10 mouse cellular contexts compared by ENCODE assay signal in genomic region chr13:16762727-16763512, GRCm38 (mm10).
DNase-seq lines count a peak whose midpoint lies in the region; ATAC-seq and TF ChIP-seq lines count a peak whose summit lies in the region.
"Had no signal": no experiment of that assay in that cellular context is flagged by ENCODE, and none has a peak within 500 bp of the region (broad histone marks: within the 10 kb centered on the region; RNA-seq: fewer than 3 reads in every experiment).

No protein-coding gene starts in this region.

- no peaks in the 10 kb centered on the region for H3K9me3 ChIP-seq in hindbrain, postnatal 0 days (ENCODE audit: low read length)
- H3K9me3 ChIP-seq in neural tube, embryonic 15.5 days (replicated peaks), result no peaks in the 10 kb centered on the region
- no peaks in the 10 kb centered on the region for H3K9me3 ChIP-seq in heart, embryonic 10.5 days
- H3K9me3 ChIP-seq in liver, postnatal 0 days (ENCODE audit: low read length), result no peaks in the 10 kb centered on the region

- TF ChIP-seq CTCF in layer of hippocampus, adult 2 months (conservative IDR thresholded peaks at IDR 0.05), result no peak
- no peak for TF ChIP-seq CTCF in hindbrain, postnatal 0 days (IDR thresholded peaks at IDR 0.05; ENCODE audit: low read depth)
- no peak for TF ChIP-seq CTCF in liver, postnatal 0 days (IDR thresholded peaks at IDR 0.05; ENCODE audit: low read depth)

- no peaks in the 10 kb centered on the region for H3K36me3 ChIP-seq in hindbrain, postnatal 0 days (ENCODE audit: insufficient read depth, low read length)
- no peaks in the 10 kb centered on the region for H3K36me3 ChIP-seq in neural tube, embryonic 15.5 days
- H3K36me3 ChIP-seq in heart, embryonic 10.5 days, result no peaks in the 10 kb centered on the region
- H3K36me3 ChIP-seq in liver, postnatal 0 days (replicated peaks; ENCODE audit: insufficient read depth, low read length), result no peaks in the 10 kb centered on the region

- H3K4me3 ChIP-seq in layer of hippocampus, adult 2 months, result no peak overlapping the region
- no peak overlapping the region for H3K4me3 ChIP-seq in hindbrain, postnatal 0 days (ENCODE audit: low read length)
- H3K4me3 ChIP-seq in neural tube, embryonic 15.5 days (replicated peaks), result no peak overlapping the region
- H3K4me3 ChIP-seq in heart, embryonic 10.5 days, result no peak overlapping the region
- no peak overlapping the region for H3K4me3 ChIP-seq in liver, postnatal 0 days (ENCODE audit: low read depth, low read length)

- TF ChIP-seq EP300 in liver, postnatal 0 days (IDR thresholded peaks at IDR 0.05; ENCODE audit: low read depth), result no peak

- no peaks in the 10 kb centered on the region for H3K4me1 ChIP-seq in hindbrain, postnatal 0 days (ENCODE audit: insufficient read depth, low read length)
- peaks cover 10% of the 10 kb centered on the region for H3K4me1 ChIP-seq in neural tube, embryonic 15.5 days
- no peaks in the 10 kb centered on the region for H3K4me1 ChIP-seq in heart, embryonic 10.5 days
- peaks cover 9% of the 10 kb centered on the region; the same call in 1 of the 2 replicates for H3K4me1 ChIP-seq in liver, postnatal 0 days (ENCODE audit: insufficient read depth)

- WGBS in hindbrain, postnatal 0 days, result 42% methylated on average over 8 of the region's 8 CpGs
- 35% methylated on average over 8 of the region's 8 CpGs for WGBS in neural tube, embryonic 15.5 days
- 79% methylated on average over 8 of the region's 8 CpGs for WGBS in heart, embryonic 10.5 days
- 78% methylated on average over 8 of the region's 8 CpGs for WGBS in liver, postnatal 0 days (ENCODE audit: insufficient replicate concordance)

- ATAC-seq in hindbrain, postnatal 0 days, result peak; percentile 61; the same call in 1 of the 2 replicates
- peak; percentile 77 for ATAC-seq in neural tube, embryonic 15.5 days (ENCODE audit: low FRiP score)
- ATAC-seq in liver, postnatal 0 days, result no peak

- H3K27ac ChIP-seq in layer of hippocampus, adult 2 months, result peak overlapping the region; percentile 69
- no peak overlapping the region for H3K27ac ChIP-seq in hindbrain, postnatal 0 days
- peak overlapping the region; percentile 45 for H3K27ac ChIP-seq in neural tube, embryonic 15.5 days (replicated peaks)
- no peak overlapping the region for H3K27ac ChIP-seq in heart, embryonic 10.5 days
- no peak overlapping the region for H3K27ac ChIP-seq in liver, postnatal 0 days (ENCODE audit: low read depth)
- H3K27ac ChIP-seq: liver, embryonic 14.5 days; stomach, postnatal 0 days had no signal

- H3K9ac ChIP-seq in hindbrain, postnatal 0 days (replicated peaks; ENCODE audit: low read length), result no peak overlapping the region
- no peak overlapping the region for H3K9ac ChIP-seq in neural tube, embryonic 15.5 days (replicated peaks)
- no peak overlapping the region for H3K9ac ChIP-seq in liver, postnatal 0 days (replicated peaks)
- H3K9ac ChIP-seq: liver, embryonic 14.5 days had no signal

- H3K27me3 ChIP-seq in hindbrain, postnatal 0 days (ENCODE audit: insufficient read depth, low read length), result no peaks in the 10 kb centered on the region
- no peaks in the 10 kb centered on the region for H3K27me3 ChIP-seq in neural tube, embryonic 15.5 days (replicated peaks)
- no peaks in the 10 kb centered on the region for H3K27me3 ChIP-seq in heart, embryonic 10.5 days (ENCODE audit: insufficient read depth, poor library complexity, severe bottlenecking)
- no peaks in the 10 kb centered on the region for H3K27me3 ChIP-seq in liver, postnatal 0 days (ENCODE audit: insufficient read depth, low read length)

- peak; percentile 12 to 18 for DNase-seq in layer of hippocampus, adult 2 months (ENCODE audit: low spot score in 2 of 2)
- no peak for DNase-seq in layer of hippocampus, adult 11-12 months (ENCODE audit: low spot score)
- DNase-seq in fat pad, adult 2 months (ENCODE audit: extremely low read depth, low read depth, low spot score), result peak; percentile 89
- DNase-seq in hindbrain, postnatal 0 days (ENCODE audit: low spot score), result peak; percentile 28
- DNase-seq in heart, embryonic 10.5 days (ENCODE audit: low spot score), result no peak
- DNase-seq in gastrocnemius, postnatal 25 days, result no peak
- no peak for DNase-seq in liver, postnatal 0 days

- no peak overlapping the region for H3K4me2 ChIP-seq in hindbrain, postnatal 0 days (ENCODE audit: low read depth, low read length)
- no peak overlapping the region for H3K4me2 ChIP-seq in neural tube, embryonic 15.5 days
- H3K4me2 ChIP-seq in liver, postnatal 0 days (ENCODE audit: low read depth, low read length), result no peak overlapping the region

Comparison
In these comparisons a context has a peak if more than half of its experiments do, and no peak if none do; other contexts are left out.
1. DNase-seq: peak in layer of hippocampus, adult 2 months (2 of 2), fat pad, adult 2 months (single experiment) and hindbrain, postnatal 0 days (single experiment); none in layer of hippocampus, adult 11-12 months (single experiment), heart, embryonic 10.5 days (single experiment), gastrocnemius, postnatal 25 days (single experiment) and liver, postnatal 0 days (single experiment).
2. H3K27ac ChIP-seq: peak in layer of hippocampus, adult 2 months (single experiment) and neural tube, embryonic 15.5 days (single experiment); none in hindbrain, postnatal 0 days (single experiment), heart, embryonic 10.5 days (single experiment) and liver, postnatal 0 days (single experiment).